Mouse (Mus musculus): ENCODE results near the gene Rfk.

- TF ChIP-seq CTCF (IDR thresholded peaks at IDR 0.05; ENCODE audit: low read depth, low read length) (no peak), POLR2A (IDR thresholded peaks at IDR 0.05; ENCODE audit: borderline replicate concordance, low read depth, low read length) (no peak)
Observed at GRCm38 (mm10) chr19:17356932-17357331, 36.9 kb upstream of the Rfk start.
